Mouse (Mus musculus) kidney, postnatal 10 days (tissue): ENCODE results near the gene Gm29582.
"Not testable (repeated sequence)": the region's sequence is repeated elsewhere in the genome, so short reads cannot be mapped to it uniquely, and the experiment has no call there.

ENCODE experiments used
- DNase-seq: peaks from one replicate; pipeline ENCODE4 v3.0.0; 2021; ENCODE audit warnings: mixed read lengths

Gm29582 gene

DNA sequence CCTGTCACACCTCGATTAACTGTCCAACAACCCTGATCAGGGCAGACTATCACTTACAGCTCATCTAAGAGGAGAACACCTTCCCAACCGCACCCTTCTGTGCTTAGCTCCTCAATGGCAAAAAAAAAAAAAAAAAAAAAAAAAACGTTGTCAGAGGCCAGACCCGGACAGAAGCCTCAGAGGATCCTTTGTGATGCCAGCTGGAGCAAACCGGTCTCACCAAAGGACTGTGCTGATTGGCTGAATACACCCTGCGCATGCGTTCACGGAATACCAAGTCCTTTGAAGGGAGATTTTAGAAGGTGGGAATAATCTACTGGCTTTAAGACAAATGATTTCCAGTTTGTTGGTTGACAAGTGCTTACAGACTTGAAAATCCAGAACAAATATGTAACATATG lies at the start of gene Gm29582:
Gene Gm29582, minus strand, starts transcription at position 101 of the 400 bp plus-strand sequence.
- DNase-seq, result not testable (repeated sequence)
